Mouse (Mus musculus): ENCODE results near the gene Syt12.

Syt12 gene

DNA sequence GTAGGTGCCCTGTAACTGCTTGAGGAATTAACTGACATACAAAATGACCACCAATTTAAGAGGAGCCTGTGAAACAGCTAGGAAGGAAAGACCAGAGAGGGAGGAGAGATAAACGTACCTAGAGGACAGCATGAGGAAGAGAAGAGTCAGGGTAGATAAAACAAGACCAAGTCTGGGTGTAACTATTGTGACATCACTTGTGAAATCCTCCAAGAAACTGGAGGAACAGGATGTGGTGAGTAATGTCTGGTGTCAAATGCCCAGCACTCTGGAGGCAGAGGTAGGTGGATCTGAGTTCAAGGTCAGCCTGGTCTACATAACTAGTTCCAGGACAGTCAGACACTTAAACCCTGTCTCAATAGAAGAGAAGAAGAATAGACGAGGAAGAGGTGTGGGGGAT is 68.2 kb downstream of the Syt12 start:
- DNase-seq (ENCODE audit: low read depth in 2 of 2, low spot score in 2 of 2): no peak

DNA sequence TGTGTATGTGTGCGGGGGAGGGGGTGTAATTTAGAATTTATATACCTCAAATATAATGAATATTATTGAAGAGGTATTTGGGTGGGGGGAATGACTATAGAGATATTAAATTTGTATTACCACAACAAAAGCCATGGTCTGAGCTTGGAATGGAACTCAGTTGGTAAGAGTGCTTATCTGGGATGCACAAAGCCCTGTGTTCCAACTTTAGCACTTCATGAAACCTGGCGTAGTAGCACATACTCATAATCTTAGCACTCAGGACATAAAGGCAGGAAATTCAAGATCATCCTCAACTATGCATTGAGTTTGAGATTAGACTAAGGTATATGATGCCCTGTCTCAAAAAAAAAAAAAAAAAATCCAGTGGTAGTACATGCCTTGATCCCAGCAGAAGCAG is 72.4 kb downstream of the Syt12 start:
- no peak for DNase-seq (ENCODE audit: low read depth in 2 of 2, low spot score in 2 of 2)

DNA sequence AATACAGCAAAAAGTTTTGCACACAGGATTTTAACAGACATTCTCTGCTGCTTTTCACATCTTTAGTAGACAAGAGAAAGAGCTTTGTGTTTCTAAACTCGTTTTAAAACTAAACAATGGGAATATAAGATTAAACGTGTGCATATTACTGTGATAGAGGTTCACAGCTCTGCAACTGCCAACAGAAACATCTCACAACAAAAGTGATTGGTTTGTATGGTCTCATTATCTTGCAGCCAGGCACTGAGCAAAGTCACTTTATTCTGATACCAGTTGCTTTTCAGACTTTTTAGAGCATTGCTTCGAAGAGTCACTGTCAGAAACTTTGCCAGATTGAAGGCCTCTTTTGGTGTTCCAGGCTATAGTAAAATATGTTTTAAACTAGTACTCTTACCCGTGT is 78.3 kb downstream of the Syt12 start:
- DNase-seq (ENCODE audit: low read depth in 2 of 2, low spot score in 2 of 2): no peak

DNA sequence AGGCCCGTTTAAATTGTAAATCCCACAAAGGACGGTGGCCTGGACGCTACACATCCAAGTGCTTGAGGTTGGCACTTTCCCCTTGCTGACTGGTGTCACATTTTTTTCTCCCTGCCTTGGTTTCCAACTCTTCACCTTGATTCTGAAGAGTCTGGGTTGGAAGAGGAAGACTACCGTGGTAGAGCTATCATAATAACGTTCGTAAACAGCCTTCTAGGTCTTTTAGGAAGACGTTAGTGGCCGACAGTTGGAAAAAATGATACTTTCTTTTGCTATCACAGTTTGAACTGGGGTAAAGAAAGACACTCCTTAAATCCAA is 78.7 kb downstream of the Syt12 start:
- DNase-seq (ENCODE audit: low read depth in 2 of 2, low spot score in 2 of 2): no peak

DNA sequence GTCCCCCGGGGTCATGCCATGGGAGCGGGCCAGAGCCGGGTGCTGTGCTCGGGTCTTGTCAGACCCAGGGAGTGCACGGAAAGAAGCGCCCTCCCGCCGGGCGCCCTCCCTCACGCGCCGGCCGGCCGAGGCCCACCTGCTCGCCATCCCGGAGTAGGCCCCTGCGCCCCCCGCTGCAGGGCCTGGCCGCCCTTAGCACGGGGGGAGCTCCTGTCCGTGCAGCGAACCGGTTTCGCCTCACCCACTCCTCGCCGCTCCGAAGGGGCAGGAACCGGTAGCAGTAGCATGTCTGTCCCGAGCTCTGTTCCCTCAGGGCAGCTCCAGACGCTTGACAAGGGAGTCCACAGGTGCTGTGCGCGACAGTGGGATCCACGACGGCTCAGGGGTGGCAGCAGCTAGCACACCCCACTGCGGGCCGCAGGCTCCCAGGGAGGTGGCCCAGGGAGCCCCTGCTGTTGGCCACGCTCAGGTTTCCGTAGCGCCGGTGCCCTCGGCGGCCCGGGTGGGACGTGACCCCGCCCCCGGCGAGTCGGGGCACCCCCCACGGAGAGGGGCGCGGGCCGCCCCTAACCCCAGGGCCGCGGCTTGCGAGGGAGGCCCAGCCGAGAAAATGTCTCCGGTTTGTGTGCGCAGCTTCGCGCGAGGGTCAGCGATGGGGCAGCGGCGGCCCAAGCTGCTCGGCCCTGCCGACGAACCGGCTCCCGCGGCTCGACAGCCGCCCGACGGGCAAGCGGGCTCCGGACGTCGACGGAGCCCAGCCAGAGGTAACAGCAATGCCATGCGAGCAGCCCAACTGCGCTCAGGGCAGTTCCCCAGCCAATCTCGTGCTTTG is 79.2 kb downstream of the Syt12 start, which contains the start of gene Kdm2a:
Gene Kdm2a (minus strand): TSS at position 488 of the 832 bp plus-strand sequence.
- DNase-seq (ENCODE audit: low read depth in 2 of 2, low spot score in 2 of 2): peak; percentile 57 to 59

DNA sequence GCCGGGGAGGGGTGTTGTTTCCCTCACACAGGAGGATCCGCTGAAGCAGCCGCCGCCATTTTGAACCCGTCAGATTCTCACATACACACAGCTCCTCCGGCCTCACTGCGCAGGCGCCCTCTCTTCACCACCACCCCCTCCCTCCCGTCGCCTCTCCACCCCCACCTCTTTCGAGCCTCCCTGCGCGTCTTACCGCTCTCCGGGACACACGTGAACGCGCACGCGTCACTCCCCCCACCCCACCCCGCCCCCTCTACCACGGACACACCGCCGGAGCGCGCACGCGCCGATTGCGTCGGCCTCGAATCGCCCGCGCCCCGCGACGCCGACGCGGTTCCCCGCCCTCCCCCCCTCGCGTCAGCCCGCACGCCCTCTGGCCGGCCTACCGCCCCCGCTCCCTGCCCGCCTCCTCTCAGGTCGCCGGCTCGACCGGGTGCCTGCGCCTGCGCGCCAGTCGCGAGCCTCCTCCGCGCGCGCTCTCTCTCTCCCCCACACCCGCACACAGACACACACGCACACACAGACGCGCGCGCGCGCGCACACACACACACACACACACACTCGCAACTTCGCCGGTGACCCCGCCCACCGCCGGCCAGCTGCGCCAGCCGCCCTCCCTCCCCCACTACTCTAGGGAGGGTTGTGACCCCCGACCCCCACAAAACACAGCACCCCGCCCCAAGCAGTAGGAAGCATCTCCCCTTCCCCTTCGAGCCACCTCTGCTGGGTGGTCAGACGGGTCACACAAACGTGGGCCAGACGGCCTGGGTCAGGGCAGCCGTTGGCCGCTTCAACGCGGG is 80.0 kb downstream of the Syt12 start:
- DNase-seq (ENCODE audit: low read depth in 2 of 2, low spot score in 2 of 2): peak; percentile 93 to 94

DNA sequence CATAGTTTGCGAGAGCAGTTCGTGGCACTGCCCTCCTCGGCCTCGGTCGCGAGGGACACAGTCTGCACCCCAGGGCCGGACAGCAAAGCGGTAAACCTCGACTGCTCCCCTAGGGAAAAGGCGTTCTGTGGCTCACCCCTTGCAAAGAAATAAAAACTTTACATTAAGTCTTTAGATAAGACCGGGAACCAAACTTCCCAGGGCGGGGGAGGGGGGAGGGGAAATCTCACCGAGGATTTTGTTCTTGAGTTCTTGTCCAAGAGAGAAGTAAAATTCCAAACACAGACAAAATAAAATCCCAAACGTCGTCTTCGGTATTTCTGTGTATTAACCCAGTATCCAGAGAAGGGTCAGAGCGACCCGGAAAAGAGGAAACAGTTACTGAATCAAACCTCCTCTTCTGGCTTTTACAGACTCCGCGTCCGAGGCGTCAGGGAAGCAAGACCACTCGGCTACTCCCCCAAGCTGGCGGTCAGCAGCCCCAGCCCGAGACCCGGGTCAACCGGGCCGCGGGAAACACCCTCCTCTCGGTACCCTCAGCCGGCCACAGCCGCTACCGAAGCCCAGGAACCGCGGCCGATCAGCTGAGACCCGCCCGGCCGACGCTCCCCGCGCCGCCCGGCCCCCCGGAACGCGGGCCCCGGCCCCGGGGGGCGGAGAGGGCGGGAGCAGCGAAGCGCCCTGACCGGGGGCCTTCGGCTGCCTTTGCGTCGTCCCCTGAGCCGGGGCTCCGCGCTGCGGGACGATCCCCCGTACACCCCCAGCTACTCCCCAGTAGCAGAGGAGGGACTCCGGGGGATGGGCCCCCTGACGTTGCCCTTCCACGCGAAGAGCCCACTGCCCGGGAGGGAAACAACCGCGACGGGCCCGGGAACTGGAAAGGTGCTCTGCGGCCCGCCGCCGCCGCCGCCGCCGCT is 80.9 kb downstream of the Syt12 start:
- DNase-seq (ENCODE audit: low read depth in 2 of 2, low spot score in 2 of 2): peak; percentile 6 to 8

Measured in CD8-positive naive resting alpha-beta T cell, adult 2 months (primary cell).